Mouse (Mus musculus) neural tube, embryonic 14.5 days (tissue): ENCODE data around the gene Tsga10. TPM values are rescaled to one million over a fixed set of nuclear protein-coding genes. Genes with fewer than 3 reads are reported as not detected.

ENCODE experiments used
- ATAC-seq: fragments of 200-750 bp; cut with Nextera tagmentation; 2 replicates; pipeline ENCODE4 v1.8.0; 2017; ENCODE audit warnings: low read depth, mild to moderate bottlenecking, moderate TSS enrichment, moderate library complexity
- H3K27ac ChIP-seq: fragments of 300-500 bp; sonication (generic); 2 replicates; pipeline ENCODE4 v1.5.1; 2014; ENCODE audit warnings: low read depth, mild to moderate bottlenecking, control low read depth, low read length, moderate library complexity, mixed read lengths
- H3K27me3 ChIP-seq: fragments of 300-500 bp; sonication (generic); 2 replicates; pipeline ENCODE4 v1.6.1; 2014; ENCODE audit warnings: low read length; ENCODE audit not compliant: control insufficient read depth, insufficient read depth
- H3K36me3 ChIP-seq: fragments of 300-500 bp; sonication (generic); 2 replicates; pipeline ENCODE4 v1.6.1; 2014; ENCODE audit warnings: low read length, mixed read lengths; ENCODE audit not compliant: control insufficient read depth, insufficient read depth
- H3K4me1 ChIP-seq: fragments of 300-500 bp; sonication (generic); 2 replicates; pipeline ENCODE4 v1.6.1; 2014; ENCODE audit warnings: low read length; ENCODE audit not compliant: control insufficient read depth, insufficient read depth
- H3K4me2 ChIP-seq: fragments of 300-500 bp; sonication (generic); 2 replicates; pipeline ENCODE4 v1.6.1; 2014; ENCODE audit warnings: mild to moderate bottlenecking, low read depth, low read length, control low read depth
- H3K4me3 ChIP-seq: fragments of 300-500 bp; sonication (generic); 2 replicates; pipeline ENCODE4 v1.5.1; 2014; ENCODE audit warnings: low read depth, low read length, control low read depth, mixed read lengths
- H3K9ac ChIP-seq: fragments of 300-500 bp; sonication (generic); replicated peaks from 2 replicates; pipeline ENCODE4 v1.6.1; 2014; ENCODE audit warnings: low read depth, mild to moderate bottlenecking, control low read depth, low read length, mixed read lengths
- H3K9me3 ChIP-seq: fragments of 300-500 bp; sonication (generic); 2 replicates; pipeline ENCODE4 v1.6.1; 2016; ENCODE audit warnings: low read length; ENCODE audit not compliant: control insufficient read depth
- WGBS: fragments of 180-500 bp; shearing (Covaris S2); extraction: QIAGEN DNeasy Blood & Tissue Kit; methylation state at CpG from one replicate; pipeline ENCODE4 v1.1.7; 2014; 5-methylcytosine and 5-hydroxymethylcytosine counted together
- polyA plus RNA-seq: library from polyadenylated mRNA; unstranded; fragments of >200 nt; fragmentation: Nextera tagmentation; extraction: Ambion mirVana; gene quantifications from 2 replicates; pipeline ENCODE4 v1.2.1, GENCODE M21; 2014

Tsga10 gene
- polyA plus RNA-seq, 1 experiment from 2014 or later, result 19.4 TPM

DNA sequence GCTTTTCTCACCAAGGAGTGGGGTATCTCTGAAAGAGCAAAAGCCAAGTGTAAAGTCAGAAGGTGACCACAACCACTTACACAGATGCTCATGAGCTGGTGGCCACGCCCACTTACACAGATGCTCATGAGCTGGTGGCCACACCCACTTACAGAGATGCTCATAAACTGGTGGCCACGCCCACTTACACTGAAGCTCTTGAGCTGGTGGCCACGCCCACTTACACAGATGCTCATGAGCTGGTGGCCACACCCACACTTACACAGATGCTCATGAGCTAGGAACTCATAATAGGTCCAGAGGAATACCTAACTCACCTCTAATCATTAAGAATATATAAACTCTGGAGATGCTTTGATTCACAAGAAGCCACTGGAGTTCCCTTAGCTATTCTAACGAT is 18.2 kb upstream of the Tsga10 start:
- H3K9me3 ChIP-seq, result no peaks in the 10 kb centered on the region
- WGBS, result 90% methylated on average over 4 of the region's 4 CpGs
- H3K4me3 ChIP-seq, result no peak overlapping the region
- peaks cover 4% of the 10 kb centered on the region; the same call in 1 of the 2 replicates for H3K4me1 ChIP-seq
- H3K27ac ChIP-seq, result no peak overlapping the region
- peaks cover 11% of the 10 kb centered on the region for H3K36me3 ChIP-seq
- no peak overlapping the region for H3K9ac ChIP-seq
- H3K4me2 ChIP-seq, result no peak overlapping the region
- H3K27me3 ChIP-seq, result no peaks in the 10 kb centered on the region
- no peak for ATAC-seq

DNA sequence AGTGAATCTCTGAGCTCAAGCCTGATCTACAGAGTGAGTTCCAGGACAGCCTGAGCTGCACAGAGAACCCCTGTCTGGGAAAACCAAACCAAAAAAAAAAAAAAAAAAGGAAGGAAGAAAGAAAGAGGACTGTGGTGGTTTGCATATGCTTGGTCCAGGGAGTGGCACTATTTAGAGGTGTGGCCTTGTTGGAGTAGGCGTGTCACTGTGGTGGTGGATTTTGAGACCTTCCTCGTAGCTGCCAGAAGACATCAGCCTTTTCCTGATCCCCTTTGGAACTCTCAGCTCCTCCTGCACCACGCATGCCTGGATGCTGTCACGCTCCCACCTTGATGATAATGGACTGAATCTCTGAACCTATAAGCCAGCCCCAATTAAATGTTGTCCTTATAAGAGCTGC is 17.2 kb upstream of the Tsga10 start:
- Histone ChIP-seq H3K36me3 (peaks cover 20% of the 10 kb centered on the region), H3K4me3 (no peak overlapping the region)
- WGBS, result 96% methylated on average over 4 of the region's 4 CpGs

DNA sequence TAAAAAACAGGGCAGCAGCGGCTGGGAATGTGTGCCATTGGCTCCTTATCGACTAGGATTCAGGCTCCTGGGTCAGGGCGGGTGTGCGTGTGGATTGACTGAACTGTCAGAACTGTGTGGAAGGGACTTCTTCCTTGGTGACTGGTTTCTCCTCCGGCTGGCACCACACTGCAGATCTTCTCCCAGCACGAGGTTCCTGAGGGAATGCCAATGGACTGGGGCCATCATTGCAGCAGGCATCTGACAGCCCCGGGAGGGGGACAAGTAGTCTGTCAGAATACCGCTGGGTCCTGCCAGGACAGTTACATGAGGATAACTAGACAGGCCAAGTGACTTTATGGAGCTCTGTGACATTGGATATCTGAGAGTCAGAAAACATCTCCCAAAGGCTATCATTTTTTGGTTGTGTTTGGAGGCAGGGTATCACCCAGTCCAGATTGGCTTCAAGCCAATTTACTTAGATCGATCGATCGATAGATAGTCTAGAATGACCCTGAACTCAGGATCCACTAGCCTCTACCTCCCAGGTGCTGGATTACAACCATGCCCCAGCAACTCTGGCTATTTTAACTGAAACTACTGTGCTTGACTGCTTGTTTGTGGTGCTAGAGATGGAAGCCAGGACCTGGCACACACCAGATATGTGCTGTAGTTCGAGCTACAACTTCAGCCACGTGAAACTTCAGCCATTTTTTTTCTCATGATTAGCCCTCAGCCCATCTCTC is 11.7 kb upstream of the Tsga10 start:
- no peak overlapping the region for H3K27ac ChIP-seq
- H3K9ac ChIP-seq, result no peak overlapping the region
- H3K4me1 ChIP-seq, result no peaks in the 10 kb centered on the region
- ATAC-seq, result no peak
- H3K4me2 ChIP-seq, result no peak overlapping the region
- peaks cover 26% of the 10 kb centered on the region for H3K36me3 ChIP-seq
- peaks cover 3% of the 10 kb centered on the region; the same call in 1 of the 2 replicates for H3K9me3 ChIP-seq
- H3K27me3 ChIP-seq, result no peaks in the 10 kb centered on the region
- no peak overlapping the region for H3K4me3 ChIP-seq
- WGBS, result 97% methylated on average over 13 of the region's 13 CpGs

More for the DNA sequence above, 17.2 kb upstream of the Tsga10 start:
- H3K9ac ChIP-seq, result no peak overlapping the region
- no peaks in the 10 kb centered on the region for H3K27me3 ChIP-seq
- H3K4me2 ChIP-seq, result no peak overlapping the region
- H3K27ac ChIP-seq, result no peak overlapping the region
- no peak for ATAC-seq
- no peaks in the 10 kb centered on the region for H3K4me1 ChIP-seq
- no peaks in the 10 kb centered on the region for H3K9me3 ChIP-seq

DNA sequence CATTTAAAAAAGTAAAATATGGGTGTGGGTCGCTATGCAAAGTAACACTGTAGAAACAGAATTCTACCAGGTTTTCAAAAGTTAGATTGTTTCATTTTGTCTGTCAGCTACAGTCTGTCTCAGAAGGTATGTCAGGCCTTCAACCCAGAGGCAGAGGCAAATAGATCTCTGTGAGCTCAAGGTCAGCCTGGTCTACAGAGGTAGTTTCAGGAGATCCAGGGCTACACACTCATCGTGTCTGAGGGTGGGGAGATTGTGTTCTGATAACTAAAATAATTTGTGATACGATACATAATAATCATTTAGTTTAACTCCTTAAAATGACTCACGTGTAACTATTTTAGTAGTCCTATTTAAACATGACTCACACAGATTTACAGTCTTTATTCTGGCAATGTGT is 6.9 kb upstream of the Tsga10 start:
- Histone ChIP-seq H3K36me3 (0 out of 2 replicates have a peak, but pooled peaks cover 6% of the 10 kb centered on the region), H3K27ac (no peak overlapping the region), H3K4me1 (0 out of 2 replicates have a peak, but pooled peaks cover 3% of the 10 kb centered on the region), H3K9me3 (peaks cover 3% of the 10 kb centered on the region; the same call in 1 of the 2 replicates), H3K4me3 (no peak overlapping the region), H3K9ac (no peak overlapping the region), H3K27me3 (no peaks in the 10 kb centered on the region), H3K4me2 (peak overlapping the region; percentile 2; the same call in 1 of the 2 replicates)
- 94% methylated on average over 4 of the region's 4 CpGs for WGBS
- ATAC-seq, result no peak

DNA sequence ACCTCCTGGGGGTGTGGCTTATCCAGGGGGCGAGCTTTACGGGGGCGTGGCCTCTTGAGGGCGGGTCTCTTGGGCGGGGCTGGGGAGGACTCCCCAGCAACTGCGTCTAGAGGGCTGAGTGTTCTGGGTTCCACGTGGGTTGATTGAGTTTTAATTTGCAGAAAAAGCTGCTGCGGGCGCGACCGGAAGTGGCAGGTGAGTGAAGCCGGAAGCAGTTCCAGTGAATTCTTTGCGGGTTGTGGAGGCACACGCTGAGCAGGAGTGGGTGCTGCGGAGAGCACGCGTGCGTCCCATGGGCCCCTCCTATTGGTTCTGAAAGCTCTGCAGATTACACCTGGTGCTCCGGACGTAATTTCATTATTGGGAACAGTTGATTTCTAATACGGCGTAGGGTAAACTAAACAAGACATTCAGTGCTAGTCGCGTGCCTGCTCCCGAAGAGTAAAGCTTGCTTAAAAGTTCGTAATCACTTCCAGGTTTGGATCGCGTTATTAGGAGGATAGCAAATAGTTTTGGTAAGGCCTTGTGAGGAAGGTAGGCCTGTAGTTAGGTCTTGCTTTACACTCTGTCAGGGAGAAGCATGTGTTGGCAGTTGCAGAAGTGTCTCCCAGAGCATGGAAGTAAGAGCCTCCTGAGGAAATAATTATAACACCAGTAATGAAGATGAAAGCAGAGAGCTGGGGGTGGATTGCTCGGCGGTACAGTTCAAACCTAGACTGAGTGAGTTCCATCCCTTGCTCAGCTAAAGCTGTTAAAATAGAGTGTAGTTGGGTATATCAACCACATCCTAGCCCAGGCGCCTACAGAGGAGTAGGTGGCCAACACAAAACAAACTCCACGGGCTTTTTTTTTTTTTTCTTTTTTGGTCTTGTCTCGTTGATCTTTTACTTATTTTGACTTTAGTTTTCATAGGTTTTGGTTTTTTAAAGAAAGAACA is 6.2 kb upstream of the Tsga10 start:
- ATAC-seq, result peak; percentile 93
- WGBS, result 7% methylated on average over 33 of the region's 33 CpGs
- peaks cover 3% of the 10 kb centered on the region; the same call in 1 of the 2 replicates for H3K9me3 ChIP-seq
- peak overlapping the region; percentile 45 for H3K27ac ChIP-seq
- H3K4me1 ChIP-seq, result 0 out of 2 replicates have a peak, but pooled peaks cover 3% of the 10 kb centered on the region
- H3K4me2 ChIP-seq, result peak overlapping the region; percentile 68
- no peaks in the 10 kb centered on the region for H3K27me3 ChIP-seq
- peak overlapping the region; percentile 48 for H3K9ac ChIP-seq
- H3K36me3 ChIP-seq, result 0 out of 2 replicates have a peak, but pooled peaks cover 6% of the 10 kb centered on the region
- peak overlapping the region; percentile 40 for H3K4me3 ChIP-seq

DNA sequence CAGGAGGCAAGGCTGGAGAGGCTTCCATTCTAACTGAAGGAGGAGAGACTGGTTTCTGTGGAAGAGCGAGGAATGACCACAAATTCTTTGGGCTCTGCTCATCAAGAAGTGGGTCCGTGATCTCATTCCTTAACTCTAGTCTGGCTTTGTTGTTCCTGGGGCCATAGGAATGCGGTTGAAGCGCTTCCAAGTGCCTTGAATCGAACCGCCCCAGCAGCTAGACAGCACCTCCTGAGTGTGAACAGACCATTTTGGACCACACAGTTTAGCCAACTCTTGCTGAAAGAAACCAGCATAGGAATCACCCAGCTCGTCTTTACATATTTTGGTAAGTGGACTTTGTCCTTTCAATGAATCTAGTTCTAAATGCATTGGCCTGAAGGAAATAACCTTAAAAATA is 5.5 kb upstream of the Tsga10 start, which contains the start of gene Lipt1:
TSS of gene Lipt1 (plus strand) at position 35 of the 400 bp plus-strand sequence.
- H3K9ac ChIP-seq, result peak within 1 kb of the TSS; percentile 48
- 7% methylated on average over 7 of the region's 7 CpGs for whole genome bisulfite sequencing
- H3K27me3 ChIP-seq, result no peaks in the 10 kb centered on the region
- 0 out of 2 replicates have a peak, but pooled peaks cover 3% of the 10 kb centered on the region for H3K4me1 ChIP-seq
- H3K27ac ChIP-seq, result peak within 1 kb of the TSS; percentile 60
- ATAC-seq, result peak; percentile 64; the same call in 1 of the 2 replicates
- H3K4me2 ChIP-seq, result peak within 1 kb of the TSS; percentile 68
- 0 out of 2 replicates have a peak, but pooled peaks cover 6% of the 10 kb centered on the region for H3K36me3 ChIP-seq
- H3K9me3 ChIP-seq, result peaks cover 3% of the 10 kb centered on the region; the same call in 1 of the 2 replicates
- H3K4me3 ChIP-seq, result peak within 1 kb of the TSS; percentile 40

DNA sequence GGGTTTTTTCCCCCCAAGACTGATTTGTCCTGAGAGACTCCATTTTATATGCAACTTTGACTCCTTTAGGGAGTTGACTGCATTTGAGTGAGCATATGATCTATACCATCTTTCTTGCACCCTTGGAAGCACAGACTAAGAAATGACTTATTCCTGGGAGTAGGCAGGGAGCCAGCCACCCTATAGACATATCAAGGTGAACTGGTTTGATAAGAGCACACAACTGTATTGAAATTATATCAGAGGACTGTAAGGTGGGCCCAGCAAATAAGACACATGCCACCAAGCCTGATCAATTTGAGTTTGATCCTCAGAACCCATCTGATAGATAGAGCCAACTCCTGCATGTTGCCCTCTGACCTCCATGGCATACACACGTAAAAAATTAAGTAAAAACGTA is 3.1 kb upstream of the Tsga10 start:
- H3K4me2 ChIP-seq, result no peak overlapping the region
- 57% methylated on average over 2 of the region's 2 CpGs for WGBS

DNA sequence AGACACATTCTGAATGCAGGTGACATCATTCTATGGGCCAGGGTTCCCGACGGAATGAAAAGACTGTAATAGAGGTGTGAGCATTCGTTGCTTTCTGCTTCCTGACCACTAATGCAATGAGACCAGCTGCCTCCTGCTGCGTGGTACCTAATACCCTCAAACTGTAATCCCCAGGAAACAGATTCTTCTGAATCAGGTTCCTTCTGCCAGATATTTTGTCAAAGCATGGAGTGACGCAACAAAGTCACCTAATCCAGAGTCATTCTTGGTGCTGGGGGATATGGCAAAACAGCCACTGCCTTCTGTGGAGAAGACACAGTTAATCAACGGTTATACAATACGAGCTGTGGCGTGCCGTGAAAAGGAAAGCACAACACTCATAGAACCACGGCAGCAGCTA is 2.4 kb upstream of the Tsga10 start:
- H3K4me3 ChIP-seq, result no peak overlapping the region
- no peak for ATAC-seq
- no peaks in the 10 kb centered on the region for H3K36me3 ChIP-seq
- 61% methylated on average over 10 of the region's 10 CpGs for WGBS
- no peaks in the 10 kb centered on the region for H3K27me3 ChIP-seq
- no peak overlapping the region for H3K27ac ChIP-seq
- no peak overlapping the region for H3K4me2 ChIP-seq
- no peaks in the 10 kb centered on the region for H3K9me3 ChIP-seq
- no peak overlapping the region for H3K9ac ChIP-seq
- 0 out of 2 replicates have a peak, but pooled peaks cover 3% of the 10 kb centered on the region for H3K4me1 ChIP-seq

More for the DNA sequence above, 3.1 kb upstream of the Tsga10 start:
- Histone ChIP-seq H3K36me3 (no peaks in the 10 kb centered on the region), H3K9ac (no peak overlapping the region), H3K27ac (no peak overlapping the region), H3K27me3 (no peaks in the 10 kb centered on the region), H3K4me1 (0 out of 2 replicates have a peak, but pooled peaks cover 3% of the 10 kb centered on the region), H3K9me3 (no peaks in the 10 kb centered on the region), H3K4me3 (no peak overlapping the region)
- no peak for ATAC-seq
